16 mouse cellular contexts compared by ENCODE assay signal in the genomic region with DNA sequence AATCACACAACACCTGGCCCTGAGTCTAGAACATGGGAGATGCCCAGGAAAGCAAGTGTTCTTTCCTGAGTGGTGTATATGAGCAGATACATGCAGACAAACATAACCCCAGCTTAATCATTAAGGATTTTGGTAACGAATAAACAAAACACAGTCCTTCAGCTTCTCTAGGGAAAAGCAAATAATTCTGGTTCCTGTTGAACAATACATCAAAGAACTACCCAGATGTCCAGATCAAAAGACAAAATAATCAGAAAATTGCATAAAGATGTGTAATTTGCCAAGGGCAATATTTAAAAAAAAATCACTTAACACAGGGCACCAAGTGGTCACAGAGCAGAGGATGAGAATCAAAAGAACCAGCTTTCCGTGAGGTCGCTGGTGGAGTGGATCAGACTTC.
"Had no signal": no experiment of that assay in that cellular context is flagged by ENCODE, and none has a peak within 500 bp of the region (broad histone marks: within the 10 kb centered on the region; RNA-seq: fewer than 3 reads in every experiment).

No protein-coding gene starts in this region.

- H3K9ac ChIP-seq: lung, embryonic 15.5 days; midbrain, embryonic 12.5 days; neural tube, embryonic 12.5 days; stomach, embryonic 15.5 days had no signal

- H3K27me3 ChIP-seq: lung, embryonic 15.5 days; megakaryocyte, embryonic 14.5 days; midbrain, embryonic 12.5 days; neural tube, embryonic 12.5 days; stomach, embryonic 15.5 days had no signal

- H3K4me2 ChIP-seq: lung, embryonic 15.5 days; midbrain, embryonic 12.5 days; neural tube, embryonic 12.5 days; stomach, embryonic 15.5 days had no signal

- ATAC-seq: lung, postnatal 0 days had no signal

- H3K9me3 ChIP-seq: lung, embryonic 15.5 days; midbrain, embryonic 12.5 days; neural tube, embryonic 12.5 days; stomach, embryonic 15.5 days had no signal

- H3K4me3 ChIP-seq: lung, embryonic 15.5 days; megakaryocyte, embryonic 14.5 days; midbrain, embryonic 12.5 days; neural tube, embryonic 12.5 days; stomach, embryonic 15.5 days had no signal

- H3K27ac ChIP-seq: lung, embryonic 15.5 days; macrophage; midbrain, embryonic 12.5 days; neural tube, embryonic 12.5 days; stomach, embryonic 15.5 days; stomach, postnatal 0 days had no signal

- H3K36me3 ChIP-seq: lung, embryonic 15.5 days; midbrain, embryonic 12.5 days; neural tube, embryonic 12.5 days had no signal

- DNase-seq: lung, adult 2 months; lung, postnatal 14 days; lung, postnatal 36 days; midbrain, embryonic 14.5 days; right cerebral cortex, postnatal 14 days; thymus, adult 2 months; thymus, postnatal 25 days; thymus, postnatal 4 days had no signal

- H3K4me1 ChIP-seq: megakaryocyte, embryonic 14.5 days; neural tube, embryonic 12.5 days; stomach, embryonic 15.5 days had no signal
